Mouse (Mus musculus) hindlimb bud, embryonic 11.5 days (tissue): ENCODE measurements at regions not wholly inside any gene's neighbourhood (a gene's known extent, or its start where the extent isn't known, plus 50 kb on each side); places are given as distances from the start of the nearest gene placed in this dataset.

Source experiments
- DNase-seq: peaks from one replicate; pipeline ENCODE4 v3.0.0-alpha.2; 2012; ENCODE audit warnings: low read depth, low spot score; ENCODE audit errors: extremely low spot score

DNA sequence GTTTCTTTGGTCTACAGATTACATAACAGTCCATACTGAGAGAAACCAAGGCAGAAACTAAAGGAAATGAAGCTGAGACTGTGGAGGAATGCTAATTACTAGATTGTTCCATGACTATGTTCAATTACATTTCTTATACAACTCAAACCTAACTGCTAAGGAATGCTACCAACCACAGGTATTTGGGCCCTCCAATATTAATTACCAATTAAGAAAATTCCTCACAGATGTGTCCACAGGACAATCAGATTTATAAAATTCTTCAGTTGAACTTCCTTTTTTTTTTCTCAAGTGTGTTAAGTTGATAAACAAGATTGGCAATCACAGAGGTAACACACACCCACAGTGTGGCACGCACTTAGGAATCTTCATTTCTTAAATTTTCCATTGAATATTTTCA is 196.8 kb upstream of the A730009L09Rik start:
- no peak for DNase-seq

- no peak for DNase-seq
Observed at GRCm38 (mm10) chr16:84321569-84321968, 193.4 kb upstream of the A730009L09Rik start.

GRCm38 (mm10) chr16:84330293-84330692 is 184.6 kb upstream of the A730009L09Rik start:
- no peak for DNase-seq

DNA sequence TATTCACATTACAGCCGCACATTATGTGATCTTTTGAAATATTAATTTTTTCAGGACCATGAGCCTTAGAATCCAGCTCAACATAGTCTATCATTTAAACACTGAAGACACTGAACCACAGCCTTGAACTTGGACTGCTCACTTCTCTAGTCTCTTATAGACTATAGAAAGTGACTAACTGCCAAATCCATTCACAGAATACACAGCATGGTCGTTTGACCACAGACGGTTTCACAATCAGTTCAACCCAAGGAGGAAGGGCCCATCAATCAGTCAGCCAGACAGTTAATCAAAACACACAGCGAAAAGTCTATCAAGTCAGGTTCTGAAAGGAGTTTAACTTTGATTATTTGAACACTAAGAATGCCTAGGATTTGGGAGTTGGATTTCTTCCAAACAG is 168.8 kb upstream of the A730009L09Rik start:
- no peak for DNase-seq

DNA sequence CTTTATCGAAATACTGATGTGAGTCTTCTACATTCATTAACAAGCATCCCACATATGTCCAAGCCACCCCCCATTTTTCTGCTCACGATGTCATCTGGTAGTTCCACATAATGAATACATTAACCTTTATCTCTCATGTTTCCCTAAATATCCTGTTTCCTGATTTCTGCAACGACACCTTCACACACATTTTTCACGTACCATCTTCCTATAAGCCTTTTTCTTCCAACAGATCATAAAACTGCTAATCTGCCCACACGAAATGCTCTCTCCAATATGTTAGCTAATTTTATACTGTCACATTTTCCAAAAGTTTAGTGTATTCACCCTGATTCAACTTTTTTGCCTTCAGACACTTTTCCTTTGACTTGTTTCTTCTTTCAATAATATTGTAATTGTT is 159.8 kb upstream of the A730009L09Rik start:
- no peak for DNase-seq

- DNase-seq = no peak
Observed at GRCm38 (mm10) chr16:84365969-84366368, 149.0 kb upstream of the A730009L09Rik start.

GRCm38 (mm10) chr16:84368928-84369682 is 145.8 kb upstream of the A730009L09Rik start:
- DNase-seq = no peak

DNA sequence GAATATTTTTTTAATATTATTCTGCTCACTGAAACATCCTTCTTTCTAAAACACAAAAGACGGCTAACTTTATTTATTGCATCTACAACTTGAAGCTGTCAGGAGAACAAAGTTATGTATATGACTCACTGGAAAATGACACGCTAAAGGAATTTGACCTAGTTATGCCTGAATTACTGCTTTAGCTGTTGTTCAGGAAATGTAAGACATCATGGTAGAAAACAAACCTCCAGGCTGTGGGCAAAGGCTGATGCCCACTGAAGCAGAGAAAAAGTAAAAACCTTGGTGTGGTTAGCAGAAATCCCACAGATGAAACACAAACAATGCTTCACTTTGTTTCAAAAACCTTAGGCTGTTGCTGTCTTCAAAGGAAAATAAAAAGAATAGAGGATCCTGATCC is 136.5 kb upstream of the A730009L09Rik start:
- no peak for DNase-seq

GRCm38 (mm10) chr16:84391756-84392155 is 123.2 kb upstream of the A730009L09Rik start:
- DNase-seq = no peak

DNA sequence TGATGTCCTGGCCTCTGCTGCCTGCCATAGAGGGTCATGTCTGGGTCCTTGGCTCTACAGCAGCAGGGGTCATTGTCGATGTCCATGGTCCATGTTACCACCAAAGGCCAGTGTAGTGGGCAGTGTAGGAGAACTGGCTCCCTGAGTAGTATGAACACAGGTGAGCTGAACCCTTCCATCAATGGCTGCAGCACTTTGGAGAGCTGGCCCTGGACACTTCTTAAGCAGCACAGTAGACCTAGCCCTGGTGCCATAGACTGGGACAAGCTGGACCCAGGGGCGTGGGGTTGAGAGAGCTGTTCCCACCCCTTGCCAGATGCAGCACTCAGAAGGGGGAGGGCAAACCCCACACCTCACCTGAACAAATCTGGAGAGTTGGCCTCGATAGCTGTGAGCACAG is 120.0 kb upstream of the A730009L09Rik start:
- no peak for DNase-seq

DNA sequence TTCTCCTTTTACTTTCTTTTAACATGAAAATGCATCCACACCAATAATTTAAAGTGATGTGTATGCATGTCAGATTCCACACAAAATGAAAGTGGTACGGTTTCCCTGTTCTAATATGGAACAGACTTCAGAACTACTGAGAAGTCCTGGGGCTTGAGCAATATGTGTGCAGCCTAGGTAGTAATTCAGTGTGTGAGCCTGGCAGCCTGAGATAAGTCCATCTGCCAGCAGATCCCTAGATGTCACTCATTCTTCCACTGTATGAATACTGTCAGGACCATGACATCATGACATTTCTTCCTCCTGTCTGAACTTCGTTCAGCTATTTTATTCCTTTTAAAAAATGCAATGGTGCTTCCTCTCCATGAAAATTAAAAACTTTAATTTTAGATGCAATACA is 93.3 kb upstream of the A730009L09Rik start:
- DNase-seq = no peak

DNA sequence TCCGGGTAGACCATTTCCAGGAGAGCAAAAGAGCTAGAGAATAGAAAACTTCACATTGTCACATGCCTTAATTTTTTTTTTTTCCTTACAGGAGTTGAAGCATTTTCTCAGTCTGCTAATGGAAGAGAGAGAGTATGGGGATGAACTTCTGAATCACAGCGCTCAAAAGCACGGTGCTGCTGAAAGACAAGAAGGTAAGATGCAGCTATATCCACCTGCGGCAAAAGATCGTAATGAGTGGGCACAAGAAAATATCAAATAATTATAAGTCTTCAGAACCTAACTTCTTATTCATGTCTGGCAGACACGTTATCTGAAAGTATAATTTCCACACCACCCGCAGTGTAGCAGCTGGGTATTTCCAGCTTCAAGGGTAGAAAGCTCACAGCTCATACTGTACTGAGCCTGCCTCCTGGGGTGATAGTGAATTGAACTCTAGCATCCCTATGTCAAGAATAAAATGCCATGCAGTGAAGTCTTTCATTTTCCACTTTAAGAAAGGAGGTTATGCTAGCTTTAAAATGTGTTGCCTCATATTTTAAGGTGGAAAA is 87.9 kb upstream of the A730009L09Rik start:
- DNase-seq = no peak

DNA sequence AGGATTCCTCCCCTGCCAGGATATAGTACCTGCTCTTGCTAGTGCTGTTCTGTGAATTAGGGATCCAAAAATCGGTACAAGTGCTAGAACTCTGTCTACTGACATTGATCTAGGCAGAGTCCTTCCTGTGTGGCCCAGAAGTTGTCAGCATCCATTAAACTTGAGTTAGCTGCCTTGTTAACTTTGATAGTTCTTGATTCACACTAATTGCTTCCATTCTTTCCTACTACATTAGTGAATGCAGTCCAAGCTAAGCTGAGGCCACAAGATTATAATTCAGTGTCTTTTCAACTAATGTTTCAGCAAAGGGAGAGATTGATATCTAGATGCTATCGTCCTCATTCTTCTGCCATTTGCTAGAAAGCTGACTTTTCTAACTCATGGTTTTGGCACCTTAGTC is 58.3 kb upstream of the A730009L09Rik start:
- DNase-seq = no peak

- peak; percentile 22 for DNase-seq
Observed at GRCm38 (mm10) chr16:84462150-84462549, 52.8 kb upstream of the A730009L09Rik start.
